In genomic region chr19:53340423-53340822, GRCm38 (mm10) we compare ENCODE assay signal across 11 mouse cellular contexts. TPM values are rescaled to one million over a fixed set of nuclear protein-coding genes. Genes with fewer than 3 reads are reported as not detected.
DNase-seq lines count a peak whose midpoint lies in the region; ATAC-seq and TF ChIP-seq lines count a peak whose summit lies in the region.
"Had no signal": no experiment of that assay in that cellular context is flagged by ENCODE, and none has a peak within 500 bp of the region (broad histone marks: within the 10 kb centered on the region; RNA-seq: fewer than 3 reads in every experiment).

No protein-coding gene starts in this region.

- no peak for ATAC-seq in embryonic facial prominence, embryonic 11.5 days (replicated peaks; ENCODE audit: insufficient number of reproducible peaks, low FRiP score, low TSS enrichment, low read depth)
- peak; percentile 85 for ATAC-seq in kidney, embryonic 16.5 days (ENCODE audit: low FRiP score, low TSS enrichment)
- no peak for ATAC-seq in neural tube, embryonic 15.5 days (ENCODE audit: low FRiP score)

- intact Hi-C loops in gastrocnemius, adult 2 months (cut with DNase I), result no loop called here

- H3K4me1 ChIP-seq in embryonic facial prominence, embryonic 11.5 days (ENCODE audit: control insufficient read depth, insufficient read depth, low read length), result no peaks in the 10 kb centered on the region
- H3K4me1 ChIP-seq in kidney, embryonic 16.5 days (ENCODE audit: insufficient read depth, low read length), result peaks cover 21% of the 10 kb centered on the region
- H3K4me1 ChIP-seq in neural tube, embryonic 15.5 days, result peaks cover 15% of the 10 kb centered on the region

- 15% methylated on average over 6 of the region's 6 CpGs for WGBS in embryonic facial prominence, embryonic 11.5 days
- 12% methylated on average over 6 of the region's 6 CpGs for WGBS in kidney, embryonic 16.5 days
- 27% methylated on average over 6 of the region's 6 CpGs for WGBS in neural tube, embryonic 15.5 days

- H3K27ac ChIP-seq in embryonic facial prominence, embryonic 11.5 days (replicated peaks; ENCODE audit: low read depth, low read length), result no peak overlapping the region
- no peak overlapping the region for H3K27ac ChIP-seq in kidney, embryonic 16.5 days (ENCODE audit: low read length)
- no peak overlapping the region for H3K27ac ChIP-seq in neural tube, embryonic 15.5 days (replicated peaks)
- no peak overlapping the region for H3K27ac ChIP-seq in gastrocnemius, adult 2 months

- H3K9ac ChIP-seq in embryonic facial prominence, embryonic 11.5 days (replicated peaks; ENCODE audit: low read length), result no peak overlapping the region
- H3K9ac ChIP-seq in kidney, embryonic 16.5 days (replicated peaks; ENCODE audit: low read length), result no peak overlapping the region
- no peak overlapping the region for H3K9ac ChIP-seq in neural tube, embryonic 15.5 days (replicated peaks)

- H3K27me3 ChIP-seq in embryonic facial prominence, embryonic 11.5 days (ENCODE audit: control insufficient read depth, insufficient read depth, low read length), result no peaks in the 10 kb centered on the region
- no peaks in the 10 kb centered on the region for H3K27me3 ChIP-seq in kidney, embryonic 16.5 days (ENCODE audit: insufficient read depth, low read length)
- H3K27me3 ChIP-seq in neural tube, embryonic 15.5 days (replicated peaks), result no peaks in the 10 kb centered on the region

- DNase-seq in lung, postnatal 10 days, result peak; percentile 35
- no peak for DNase-seq in lung, adult 18-20 months
- peak; percentile 48 for DNase-seq in embryonic facial prominence, embryonic 11.5 days (ENCODE audit: low spot score)
- no peak for DNase-seq in urinary bladder, postnatal 36 days (ENCODE audit: low spot score in 2 of 2)
- DNase-seq in gastrocnemius, adult 2 months, result no peak
- DNase-seq: cerebellum, adult 9-11 months; thymus, postnatal 25 days had no signal

- no peaks in the 10 kb centered on the region for H3K9me3 ChIP-seq in embryonic facial prominence, embryonic 11.5 days (replicated peaks; ENCODE audit: control insufficient read depth, low read length)
- H3K9me3 ChIP-seq in kidney, embryonic 16.5 days (ENCODE audit: low read length), result no peaks in the 10 kb centered on the region
- no peaks in the 10 kb centered on the region for H3K9me3 ChIP-seq in neural tube, embryonic 15.5 days (replicated peaks)

- no peak overlapping the region for H3K4me3 ChIP-seq in embryonic facial prominence, embryonic 11.5 days (ENCODE audit: low read depth, low read length)
- H3K4me3 ChIP-seq in kidney, embryonic 16.5 days (ENCODE audit: low read length), result no peak overlapping the region
- no peak overlapping the region for H3K4me3 ChIP-seq in neural tube, embryonic 15.5 days (replicated peaks)
- H3K4me3 ChIP-seq in gastrocnemius, adult 2 months, result no peak overlapping the region

- TF ChIP-seq CTCF in gastrocnemius, adult 2 months (IDR thresholded peaks at IDR 0.05), result no peak

- H3K4me2 ChIP-seq in embryonic facial prominence, embryonic 11.5 days (ENCODE audit: low read depth, low read length), result no peak overlapping the region
- peak overlapping the region; percentile 13; the same call in 1 of the 2 replicates for H3K4me2 ChIP-seq in kidney, embryonic 16.5 days (replicated peaks; ENCODE audit: low read depth, low read length)
- peak overlapping the region; percentile 30 for H3K4me2 ChIP-seq in neural tube, embryonic 15.5 days

- peaks cover 2% of the 10 kb centered on the region; the same call in 1 of the 2 replicates for H3K36me3 ChIP-seq in embryonic facial prominence, embryonic 11.5 days (replicated peaks; ENCODE audit: control insufficient read depth, insufficient read depth, low read depth, low read length)
- peaks cover 12% of the 10 kb centered on the region for H3K36me3 ChIP-seq in kidney, embryonic 16.5 days (ENCODE audit: insufficient read depth, low read length)
- peaks cover 12% of the 10 kb centered on the region for H3K36me3 ChIP-seq in neural tube, embryonic 15.5 days

RNA-seq across cellular contexts. Expression of gene Mxi1, which starts 30.1 kb away (rescaled TPM):
- polyA plus RNA-seq in embryonic facial prominence, embryonic 11.5 days (2014; fragmentation: Nextera tagmentation; extraction: Ambion mirVana), result 42.8 and 49.0 TPM in 2 replicates
- polyA plus RNA-seq in kidney, embryonic 16.5 days (2015; fragmentation: Nextera tagmentation; extraction: Ambion mirVana), result 19.2 and 32.1 TPM in 2 replicates
- 40.0 and 40.8 TPM in 2 replicates for polyA plus RNA-seq in neural tube, embryonic 15.5 days (2015; fragmentation: Nextera tagmentation; extraction: Ambion mirVana)
- 10 to 100 TPM; 38.1 to 53.6 TPM for total RNA-seq in gastrocnemius, adult 2 months (2021)

RNA-seq across cellular contexts. Expression of gene Gm10197, which starts 31.1 kb away (rescaled TPM):
- polyA plus RNA-seq in embryonic facial prominence, embryonic 11.5 days (2014; fragmentation: Nextera tagmentation; extraction: Ambion mirVana), result 2.4 TPM in 1 of 2 replicates, not detected in the other
- polyA plus RNA-seq in kidney, embryonic 16.5 days (2015; fragmentation: Nextera tagmentation; extraction: Ambion mirVana), result not detected in 2 replicates
- not detected in 2 replicates for polyA plus RNA-seq in neural tube, embryonic 15.5 days (2015; fragmentation: Nextera tagmentation; extraction: Ambion mirVana)
- not detected for total RNA-seq in gastrocnemius, adult 2 months (2021)
- total RNA-seq: left cerebral cortex, postnatal 36 days had no signal
- polyA plus RNA-seq: heart, postnatal 0 days had no signal

RNA-seq across cellular contexts. Expression of gene Smndc1, which starts 50.0 kb away (rescaled TPM):
- polyA plus RNA-seq in embryonic facial prominence, embryonic 11.5 days (2014; fragmentation: Nextera tagmentation; extraction: Ambion mirVana), result 52.6 and 57.3 TPM in 2 replicates
- 39.1 and 40.1 TPM in 2 replicates for polyA plus RNA-seq in kidney, embryonic 16.5 days (2015; fragmentation: Nextera tagmentation; extraction: Ambion mirVana)
- polyA plus RNA-seq in neural tube, embryonic 15.5 days (2015; fragmentation: Nextera tagmentation; extraction: Ambion mirVana), result 29.3 and 31.6 TPM in 2 replicates
- 10 to 100 TPM; 28.1 to 30.7 TPM for total RNA-seq in gastrocnemius, adult 2 months (2021)

Comparison
In these comparisons a context has a peak if more than half of its experiments do, and no peak if none do; other contexts are left out.
1. DNase-seq: peak in lung, postnatal 10 days (single experiment) and embryonic facial prominence, embryonic 11.5 days (single experiment); none in lung, adult 18-20 months (0 of 2), urinary bladder, postnatal 36 days (0 of 2) and gastrocnemius, adult 2 months (single experiment).